Mouse (Mus musculus) layer of hippocampus, adult 6 months (tissue): Measurements from ENCODE around the gene Klb. TPM values are rescaled to one million over a fixed set of nuclear protein-coding genes. Genes with fewer than 3 reads are reported as not detected.

Source experiments
- long read RNA-seq, 2 experiments: library from polyadenylated mRNA; unstranded; transcript quantifications; one replicate each; pipeline ENCODE4 v2.0.0; 2019 to 2020
- polyA plus RNA-seq: library from polyadenylated mRNA; unstranded; fragments of <200 nt; fragmentation: Nextera tagmentation; gene quantifications from 2 replicates; pipeline ENCODE4 v1.2.3, GENCODE M21; 2021

Gene Klb
- 0.06 TPM in 1 of 2 replicates, not detected in the other for polyA plus RNA-seq
- long read RNA-seq, experiment 1: 0 reads
- long read RNA-seq, experiment 2: 0 reads

DNA sequence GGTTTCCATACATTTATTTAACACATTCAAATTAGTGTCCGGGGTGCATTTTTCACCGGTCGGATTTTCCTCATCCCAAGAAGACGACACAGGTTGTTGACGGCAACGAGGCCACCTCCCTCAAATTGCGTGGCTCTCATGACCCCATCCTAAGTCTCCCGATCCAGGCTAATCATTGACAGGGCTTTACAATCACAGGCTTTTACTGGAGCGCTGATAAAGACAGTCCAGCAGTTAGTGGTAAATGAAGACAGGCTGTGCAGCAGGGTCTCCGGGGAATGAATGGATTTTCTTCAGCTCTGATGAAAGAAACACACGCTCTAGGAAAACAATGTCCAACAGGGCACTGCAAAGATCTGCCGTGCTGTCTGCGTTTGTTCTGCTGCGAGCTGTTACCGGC is at the start of gene Klb:
TSS of gene Klb (plus strand) at position 147 of the 400 bp plus-strand sequence.

GRCm38 (mm10) chr5:65335298-65336074 is 12.6 kb upstream of the Klb start, which contains the start of gene Rfc1:
TSS of gene Rfc1 (minus strand) at chr5:65335670.

GRCm38 (mm10) chr5:65390648-65391644 is 42.8 kb downstream of the Klb start, which contains the start of the genes Rpl9 and Lias:
TSS of gene Rpl9 (minus strand) at chr5:65391444.
TSS of gene Lias (plus strand) at chr5:65391497.

Other genes starting within 250 kb of the Klb start
- 15.8 and 16.8 TPM in 2 replicates for gene Klhl5, start 240.8 kb upstream of the Klb start, polyA plus RNA-seq
- gene Wdr19, start 148.6 kb upstream of the Klb start, polyA plus RNA-seq: 7.4 and 7.5 TPM in 2 replicates
- 39.3 and 43.1 TPM in 2 replicates for gene Rfc1, start 12.6 kb upstream of the Klb start, polyA plus RNA-seq
- gene Rpl9, start 43.1 kb downstream of the Klb start, polyA plus RNA-seq: 2,007 and 2,139 TPM in 2 replicates
- 45.9 and 49.3 TPM in 2 replicates for gene Lias, start 43.2 kb downstream of the Klb start, polyA plus RNA-seq
- gene Ugdh, start 87.6 kb downstream of the Klb start, polyA plus RNA-seq: 12.7 and 16.3 TPM in 2 replicates
- 0.75 TPM in 1 of 2 replicates, not detected in the other for gene Gm43552, start 144.5 kb downstream of the Klb start, polyA plus RNA-seq
- 242 and 249 TPM in 2 replicates for gene Smim14, start 188.9 kb downstream of the Klb start, polyA plus RNA-seq
- 45.7 and 64.8 TPM in 2 replicates for gene Ube2k, start 188.9 kb downstream of the Klb start, polyA plus RNA-seq